Mouse (Mus musculus) cerebellum, postnatal 14 days (tissue): ENCODE results near the gene Spz1.
"Not testable (repeated sequence)": the region's sequence is repeated elsewhere in the genome, so short reads cannot be mapped to it uniquely, and the experiment has no call there.

Experiments used
- DNase-seq, 2 experiments: peaks; one replicate each; pipeline ENCODE4 v3.0.0; 2021; ENCODE audit warnings: mixed read lengths in 2 of 2

Spz1 gene

DNA sequence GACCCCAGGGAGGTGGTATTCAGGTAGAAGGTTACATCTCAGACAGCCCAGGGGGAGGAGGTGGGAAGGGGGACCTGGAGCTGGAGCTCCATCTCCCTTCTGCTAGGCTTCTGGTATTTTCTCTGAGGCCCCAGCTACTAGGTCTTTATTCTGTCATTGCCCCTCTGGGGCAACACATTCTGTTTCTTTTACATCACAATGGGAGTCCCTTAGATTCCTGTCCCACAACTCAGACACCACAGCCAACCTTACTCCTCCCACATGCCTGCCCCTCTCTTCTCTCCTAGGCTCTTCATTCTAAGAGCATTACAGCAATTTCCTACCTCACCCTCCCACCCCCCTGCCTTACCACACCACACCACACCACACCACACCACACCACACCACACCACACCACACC, at the start of gene Spz1:
TSS of gene Spz1 (minus strand) at position 101 of the 400 bp plus-strand sequence.
- DNase-seq = no peak

DNA sequence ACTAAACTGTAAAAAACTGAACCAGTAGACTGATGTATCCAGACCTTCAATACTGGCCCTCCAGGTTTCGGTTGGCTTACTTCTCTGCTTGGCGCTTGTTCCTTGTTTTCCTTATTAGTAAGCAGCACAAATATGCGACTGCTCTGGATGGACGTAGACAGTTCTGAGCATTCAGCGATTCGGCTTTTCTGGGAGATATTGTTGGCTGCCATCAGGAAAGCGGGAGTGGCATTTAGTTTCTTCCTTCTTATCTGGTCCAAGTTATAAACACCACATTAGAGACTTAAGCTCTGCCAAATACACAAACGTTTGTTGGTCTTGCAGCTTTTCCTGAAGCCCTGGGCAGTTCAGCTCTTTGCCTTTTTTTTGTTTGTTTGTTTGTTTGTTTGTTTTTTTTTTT, 40.5 kb upstream of the Spz1 start:
- DNase-seq = no peak

DNA sequence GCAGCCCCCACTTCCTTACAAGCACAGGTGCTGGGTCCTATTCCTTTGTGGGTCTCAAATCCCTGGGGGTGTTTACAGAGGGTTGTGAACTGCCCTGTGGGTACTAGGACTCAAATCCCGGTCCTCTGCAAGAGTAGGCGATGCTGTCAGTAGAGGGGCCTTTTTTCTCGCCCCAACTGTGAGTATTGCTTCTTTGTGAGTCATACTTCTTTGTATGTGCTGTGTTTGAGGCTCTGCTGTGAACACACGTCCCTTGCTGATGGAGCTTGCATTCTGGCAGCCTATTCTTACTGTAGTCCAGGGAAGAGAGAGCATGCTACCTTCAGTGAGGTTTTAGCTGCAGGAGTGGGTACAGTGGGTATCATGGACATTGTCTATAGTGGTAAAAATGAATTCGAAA, 39.2 kb upstream of the Spz1 start:
- DNase-seq = no peak

DNA sequence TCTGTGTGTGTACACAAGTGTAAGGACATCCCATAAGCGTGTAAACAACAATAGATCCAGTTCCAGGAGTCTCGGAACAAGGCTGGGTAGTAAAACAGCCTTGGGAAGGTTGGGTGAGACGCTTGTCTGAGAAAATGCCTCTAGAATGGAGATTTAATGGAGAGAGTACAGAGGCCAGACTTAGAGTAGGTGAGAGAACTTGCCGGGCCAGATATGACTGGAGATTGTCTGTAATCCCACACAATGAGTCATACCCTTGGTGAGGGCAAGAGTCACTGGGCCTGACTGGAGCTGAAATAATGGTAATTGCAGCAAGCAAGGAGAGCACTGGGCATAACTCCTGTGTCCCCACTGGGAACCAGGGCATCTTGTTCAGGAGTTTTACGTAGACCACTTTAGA, 37.1 kb upstream of the Spz1 start:
- DNase-seq = no peak

DNA sequence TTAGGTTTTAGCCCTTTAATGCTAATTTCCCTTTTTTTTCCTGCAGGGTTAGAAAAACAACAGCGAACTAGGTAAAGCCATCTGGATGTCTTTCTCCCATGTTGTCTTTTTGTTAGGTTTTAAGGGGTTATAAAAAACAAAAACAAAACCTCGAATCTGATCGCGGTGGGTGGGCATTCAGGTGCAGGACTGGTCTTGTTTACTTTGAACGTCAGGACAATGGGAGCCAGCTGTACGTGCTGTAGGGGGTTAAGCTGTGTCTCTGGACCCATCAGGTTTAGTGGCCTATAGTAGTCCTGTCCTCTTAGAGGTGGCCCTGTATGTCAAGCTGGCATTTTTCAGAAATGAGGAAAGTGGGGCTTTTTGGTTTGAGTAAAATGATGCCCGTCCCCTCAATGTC, 35.9 kb upstream of the Spz1 start:
- peak; percentile 26 to 36 for DNase-seq

DNA sequence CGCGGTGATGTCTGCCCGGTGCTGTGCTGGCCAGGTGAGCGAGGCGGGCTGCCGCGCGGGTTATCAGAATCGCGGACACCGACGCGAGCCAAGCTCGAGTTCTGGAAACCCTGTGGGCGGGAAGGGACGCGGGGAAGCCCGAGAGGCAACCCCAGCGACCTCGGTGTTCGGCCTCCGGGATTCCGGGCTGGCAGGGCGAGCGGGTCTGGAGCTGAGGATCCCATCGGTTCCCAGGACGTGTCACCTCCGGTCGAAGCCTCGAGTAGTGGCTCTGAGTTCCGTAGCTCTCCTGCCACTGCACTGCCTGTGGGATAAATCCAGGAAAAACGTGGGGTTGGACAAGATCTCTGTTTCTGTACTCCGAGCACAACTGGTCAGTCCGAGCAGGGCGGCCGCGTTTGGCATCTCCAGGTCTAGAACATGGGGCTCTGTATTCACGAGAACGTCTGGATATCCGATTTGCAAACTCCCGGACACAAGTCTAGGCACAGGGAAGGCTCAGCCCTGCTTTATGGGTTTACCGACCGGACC, 35.3 kb upstream of the Spz1 start:
- DNase-seq = no peak

DNA sequence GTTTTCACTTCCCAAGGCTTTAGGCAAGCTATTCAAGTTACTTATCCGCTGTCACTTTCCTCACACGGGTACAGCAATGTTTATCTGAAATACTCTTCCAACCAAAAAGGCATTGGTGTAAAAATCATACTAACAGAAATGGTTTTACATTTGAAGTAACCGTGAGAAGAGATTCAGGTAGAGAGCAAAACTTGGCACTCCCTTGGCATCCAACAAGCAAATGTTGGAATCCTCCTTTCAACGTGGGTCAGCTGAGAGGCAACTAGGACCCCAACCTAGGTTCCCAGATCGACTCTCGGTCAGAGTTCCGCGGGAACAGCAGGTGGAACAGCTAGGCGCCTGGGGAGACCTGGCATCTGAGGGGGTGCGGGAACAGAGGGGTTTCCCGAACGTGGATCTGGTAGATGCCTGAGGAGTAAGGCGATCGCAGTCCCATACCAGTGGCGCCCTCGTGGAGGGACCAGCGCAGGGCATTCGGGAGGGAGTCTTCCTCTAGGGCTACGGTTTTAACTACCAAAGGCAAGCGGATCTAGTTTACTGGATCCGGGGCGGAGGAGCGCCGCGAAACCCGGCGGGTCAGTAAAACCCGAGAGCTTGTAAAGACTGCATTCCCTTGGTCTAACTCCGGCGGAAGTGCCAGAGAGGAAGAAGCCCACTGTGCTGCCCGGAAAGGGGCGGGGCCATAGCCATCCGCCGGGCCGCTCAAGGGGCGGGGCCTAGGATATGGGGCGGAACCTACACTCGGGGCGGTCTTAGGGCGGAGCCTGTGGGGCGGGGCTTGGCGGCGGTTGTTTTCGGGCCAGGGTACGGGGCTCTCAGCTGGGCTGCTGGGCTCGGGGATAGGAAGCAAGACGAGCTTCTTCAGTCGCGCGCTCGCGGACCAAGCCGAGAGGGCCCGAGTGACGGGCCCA, 34.6 kb upstream of the Spz1 start, which contains the start of gene Serinc5:
TSS of gene Serinc5 (plus strand) at position 781 of the 911 bp plus-strand sequence.
- peak; percentile 98 to 99 for DNase-seq

DNA sequence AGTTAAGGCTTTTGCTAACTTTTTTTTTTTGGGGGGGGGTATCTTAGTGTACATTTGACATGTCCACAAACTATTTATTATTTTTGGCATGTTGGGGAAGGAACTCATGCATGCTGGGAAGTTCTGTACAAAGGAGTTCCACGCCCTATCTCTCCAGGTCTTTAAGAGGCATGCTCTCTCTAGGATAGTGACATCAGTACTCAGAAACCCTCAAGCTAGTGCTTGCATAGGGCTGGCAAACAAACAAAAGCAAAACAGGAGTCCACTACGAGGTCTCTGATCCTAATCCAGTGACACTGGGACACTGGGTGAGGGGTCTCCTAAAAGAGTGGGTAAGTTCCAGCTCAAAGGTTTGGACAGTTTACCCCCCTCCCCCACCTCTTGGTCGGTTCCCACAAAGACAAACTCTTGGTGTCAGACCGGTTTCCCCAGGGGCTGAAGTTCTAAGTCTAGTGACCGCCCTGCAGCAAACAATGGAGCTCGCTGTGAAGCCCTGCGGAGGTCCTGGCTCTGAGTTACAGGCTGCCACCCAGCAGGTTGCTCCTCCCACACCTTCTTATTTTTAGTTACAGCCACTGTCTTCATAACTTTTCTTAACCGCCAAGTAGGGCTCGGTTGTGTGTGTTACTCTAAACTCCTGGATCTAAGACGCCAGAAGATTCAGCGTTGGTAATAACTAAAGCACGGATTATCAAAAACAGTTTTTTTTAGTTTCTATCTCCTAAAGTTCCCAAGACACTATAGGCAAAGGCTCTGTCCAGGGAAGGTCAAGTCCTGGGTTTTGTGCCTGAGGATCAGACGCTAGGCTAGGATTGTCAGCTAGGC, 33.7 kb upstream of the Spz1 start:
- DNase-seq = peak; percentile 16 to 24

DNA sequence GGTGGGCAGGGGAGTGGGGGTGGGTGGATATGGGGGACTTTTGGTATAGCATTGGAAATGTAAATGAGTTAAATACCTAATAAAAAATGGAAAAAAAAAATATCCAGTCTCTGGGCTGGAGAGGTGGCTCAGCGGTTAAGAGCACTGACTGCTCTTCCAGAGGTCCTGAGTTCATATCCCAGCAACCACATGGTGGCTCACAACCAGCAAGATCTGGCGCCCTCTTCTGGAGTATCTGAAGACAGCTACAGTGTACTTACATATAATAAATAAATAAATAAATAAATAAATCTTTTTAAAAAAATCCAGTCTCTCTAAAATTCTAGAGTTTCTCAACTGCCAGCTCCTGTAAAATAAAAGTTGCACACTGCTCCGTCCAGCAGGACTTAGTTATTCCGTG, 29.3 kb upstream of the Spz1 start:
- DNase-seq = not testable (repeated sequence)

DNA sequence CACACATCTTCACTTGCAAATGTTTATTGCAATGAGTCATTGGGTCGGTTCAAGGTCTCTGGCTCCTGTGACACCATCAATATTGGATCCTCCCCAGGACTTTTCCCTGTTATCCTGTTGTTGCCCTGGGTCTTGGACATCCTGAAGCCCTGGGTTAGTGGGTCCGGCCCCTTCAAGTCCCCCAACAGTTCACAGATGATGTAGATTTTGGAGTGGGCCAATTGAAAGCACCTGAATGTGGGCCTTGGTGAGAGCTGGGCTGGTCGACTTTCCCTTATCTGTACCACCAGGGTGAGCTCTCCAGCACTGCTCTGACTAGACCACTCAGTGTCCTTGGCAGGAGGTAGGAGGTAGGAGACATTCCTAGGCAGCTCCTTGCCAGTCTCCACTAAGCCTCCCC, 19.5 kb upstream of the Spz1 start:
- DNase-seq = no peak

DNA sequence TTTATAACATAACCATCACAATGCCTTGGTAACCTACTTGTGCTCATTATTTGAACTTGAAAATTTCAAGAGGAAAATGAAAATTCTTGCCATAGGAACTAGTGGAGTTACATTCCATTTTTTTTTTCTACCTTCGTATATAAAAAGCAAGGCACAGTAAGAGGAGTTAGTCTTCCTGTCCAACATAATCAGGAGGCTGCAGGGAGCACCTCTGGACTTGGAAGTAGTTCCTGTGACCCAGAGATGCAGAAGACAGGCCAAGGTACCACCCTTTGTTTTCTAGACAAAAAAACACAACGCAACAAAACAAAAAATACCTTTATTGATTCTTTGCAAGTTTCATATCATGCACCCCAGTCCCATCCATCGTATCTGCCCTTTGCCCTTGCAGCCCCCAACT, 18.9 kb upstream of the Spz1 start:
- DNase-seq = no peak

DNA sequence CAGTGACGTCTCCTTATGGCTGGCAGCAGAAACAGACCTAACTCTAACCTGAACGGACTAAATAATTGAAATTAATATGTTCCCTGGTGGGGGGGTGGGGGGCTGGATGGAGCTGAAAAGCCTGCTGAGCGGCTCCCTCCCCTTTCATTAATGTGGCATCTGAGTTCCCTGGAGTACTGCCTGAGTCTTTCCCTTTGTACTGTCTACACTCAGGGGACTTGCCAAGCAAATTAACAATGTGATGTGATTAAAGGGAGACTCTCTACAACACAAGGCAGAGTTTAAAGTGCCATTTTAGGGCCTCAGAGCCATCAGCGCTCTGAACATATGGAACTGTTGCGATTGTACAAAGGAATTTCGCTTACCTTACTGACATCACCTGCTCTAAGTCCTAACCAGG, 18.5 kb upstream of the Spz1 start:
- no peak for DNase-seq

DNA sequence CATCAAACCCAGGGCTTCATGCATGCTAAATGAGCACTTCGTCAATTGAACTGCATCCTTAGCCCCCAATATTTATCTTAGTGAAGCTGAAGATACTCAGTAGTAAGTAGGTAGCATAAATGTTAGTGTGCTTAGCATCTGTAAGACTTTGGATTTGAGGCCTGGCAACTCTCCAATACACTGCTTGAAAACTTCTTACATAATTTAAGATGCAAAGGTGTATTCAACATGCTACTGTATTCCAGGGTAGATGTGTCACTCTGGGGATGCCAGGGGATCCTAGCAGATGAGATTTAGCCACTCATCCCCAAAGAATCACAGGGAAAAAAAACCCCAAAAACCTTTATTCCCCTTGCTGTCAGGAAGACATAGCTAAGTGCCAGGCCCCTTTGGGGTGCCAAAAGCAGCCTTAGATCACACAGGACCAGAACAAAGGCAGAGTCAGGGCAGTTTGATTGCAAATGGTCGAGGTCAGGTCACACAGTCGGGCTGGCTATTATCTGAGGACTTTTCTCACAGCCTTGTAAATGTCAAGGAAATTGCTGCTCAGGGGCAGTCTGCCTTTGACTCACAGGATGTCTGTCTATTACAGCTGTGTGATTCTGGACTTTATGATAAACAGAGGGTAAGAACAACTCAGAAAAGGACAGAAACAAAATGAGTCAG, 17.9 kb upstream of the Spz1 start:
- DNase-seq = no peak

DNA sequence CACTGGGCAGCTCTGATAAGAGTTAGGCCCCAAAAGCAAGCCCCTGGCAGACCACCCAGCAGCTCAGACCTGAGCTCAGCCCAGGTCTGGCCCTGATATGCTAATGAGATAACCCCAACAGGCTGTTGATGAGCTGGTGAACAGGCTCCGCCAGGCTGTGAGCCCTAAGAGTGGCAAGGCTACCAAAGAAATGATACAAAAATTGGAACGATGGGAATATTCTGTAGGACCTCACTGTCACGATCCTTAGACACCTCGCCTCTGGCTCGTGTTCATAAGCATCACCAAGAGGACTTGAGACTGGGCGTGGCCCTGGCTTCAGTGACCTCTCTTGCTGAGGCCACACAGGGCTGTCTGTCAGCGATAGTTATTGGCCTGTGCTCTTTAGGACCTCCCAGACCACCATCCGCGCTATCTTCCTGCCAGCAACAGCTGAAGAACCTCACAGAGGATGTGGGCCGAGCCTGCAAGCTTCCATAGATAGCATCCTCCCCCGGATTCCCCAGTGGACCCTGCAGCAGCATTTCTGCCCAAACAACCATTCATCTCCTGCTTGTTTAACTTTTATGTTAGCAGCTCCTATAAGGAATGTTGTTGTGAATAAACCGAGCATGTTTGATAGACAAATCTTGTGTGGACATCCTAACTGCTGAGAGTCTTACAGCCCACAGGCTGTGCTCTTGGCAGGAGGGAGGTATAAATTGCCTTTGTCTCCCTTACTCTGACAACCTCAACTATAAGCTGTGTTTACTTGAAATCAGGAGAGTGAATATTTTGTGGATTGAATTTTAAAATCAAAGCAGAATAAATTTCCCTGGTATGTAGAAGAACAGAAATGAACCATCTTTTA, 17.0 kb upstream of the Spz1 start:
- peak in 1 of 2 experiments; percentile 11 for DNase-seq

DNA sequence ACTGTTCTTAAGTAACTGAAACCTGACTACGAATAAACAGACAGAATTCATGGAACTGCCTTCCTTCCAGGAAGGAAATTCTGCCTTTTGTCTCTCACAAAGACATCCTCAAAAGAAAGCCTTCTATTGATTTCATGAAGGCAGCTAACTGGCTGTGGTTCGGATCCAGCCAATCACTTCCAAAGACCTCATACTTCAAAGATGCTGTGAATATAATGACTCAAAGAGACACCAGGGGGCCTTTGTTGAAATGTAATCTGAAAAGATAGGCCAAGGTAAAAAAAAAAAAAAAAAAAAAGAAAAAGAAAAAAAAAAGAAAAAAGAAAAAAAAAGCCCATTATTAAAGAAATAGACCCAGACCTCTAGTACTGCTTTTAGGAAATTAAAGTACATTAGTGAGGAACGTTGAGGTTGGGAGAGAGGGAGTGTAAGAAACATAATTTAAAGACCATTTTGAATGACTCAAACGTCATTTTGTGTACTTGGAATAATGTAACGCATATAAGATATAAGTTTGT, 16.4 kb upstream of the Spz1 start:
- DNase-seq = no peak

DNA sequence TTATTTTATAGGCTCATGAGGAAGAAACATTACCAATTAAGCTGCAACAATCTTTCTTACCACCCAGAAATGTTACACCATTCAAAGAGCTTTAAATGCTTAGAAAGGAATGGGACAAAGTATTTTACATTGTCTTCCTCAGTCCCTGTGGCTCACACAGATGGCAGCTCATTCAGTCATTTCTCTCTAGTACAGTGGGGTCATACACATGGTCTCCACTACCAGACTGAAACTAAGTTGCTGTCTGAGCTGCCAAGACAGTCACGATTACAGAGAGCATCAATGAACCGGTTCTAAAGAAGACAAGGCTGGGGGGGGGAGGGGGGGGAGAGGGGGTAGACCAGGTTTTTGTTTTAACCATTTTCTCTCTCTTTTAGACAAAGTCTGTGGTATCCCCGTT, 15.3 kb upstream of the Spz1 start:
- DNase-seq = no peak

DNA sequence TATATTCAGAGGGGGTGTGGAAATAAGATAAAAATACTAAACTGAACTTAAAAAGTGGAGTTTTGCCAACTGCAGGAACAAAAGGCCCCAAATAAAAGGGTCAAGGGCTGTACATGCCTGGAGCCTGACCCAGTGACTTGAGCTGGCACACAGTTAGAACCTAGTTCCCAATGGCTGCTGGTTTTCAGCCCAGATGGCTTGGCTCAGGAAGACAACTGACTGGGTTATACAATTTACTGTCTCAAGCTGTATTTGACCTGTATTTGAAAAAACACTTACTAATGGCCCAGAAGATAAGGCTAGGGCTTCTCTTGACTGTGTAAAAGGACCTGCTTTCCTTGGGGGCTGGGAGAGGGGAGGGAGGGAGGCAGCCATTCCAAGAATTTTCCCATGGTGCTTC, 13.3 kb upstream of the Spz1 start:
- DNase-seq = peak; percentile 47 to 51

DNA sequence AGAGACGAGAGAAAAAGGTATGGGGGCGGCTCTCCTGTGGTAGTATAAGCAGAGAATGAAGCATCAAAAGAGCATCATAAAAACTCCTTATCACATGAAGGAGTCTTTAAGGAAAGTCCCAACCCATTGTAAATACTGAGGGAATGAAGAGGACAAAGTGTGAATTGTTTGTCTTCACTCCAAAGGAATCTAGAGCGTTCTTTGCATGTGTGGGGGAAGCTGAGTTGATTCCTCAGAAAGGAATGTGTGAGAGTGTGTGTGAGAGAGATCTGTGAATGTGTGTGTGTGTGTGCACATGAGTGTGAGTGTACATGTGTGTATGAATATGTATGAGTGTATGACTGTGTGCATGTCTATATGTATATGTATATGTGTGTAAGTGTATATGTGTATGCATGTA, 12.7 kb upstream of the Spz1 start:
- no peak for DNase-seq

DNA sequence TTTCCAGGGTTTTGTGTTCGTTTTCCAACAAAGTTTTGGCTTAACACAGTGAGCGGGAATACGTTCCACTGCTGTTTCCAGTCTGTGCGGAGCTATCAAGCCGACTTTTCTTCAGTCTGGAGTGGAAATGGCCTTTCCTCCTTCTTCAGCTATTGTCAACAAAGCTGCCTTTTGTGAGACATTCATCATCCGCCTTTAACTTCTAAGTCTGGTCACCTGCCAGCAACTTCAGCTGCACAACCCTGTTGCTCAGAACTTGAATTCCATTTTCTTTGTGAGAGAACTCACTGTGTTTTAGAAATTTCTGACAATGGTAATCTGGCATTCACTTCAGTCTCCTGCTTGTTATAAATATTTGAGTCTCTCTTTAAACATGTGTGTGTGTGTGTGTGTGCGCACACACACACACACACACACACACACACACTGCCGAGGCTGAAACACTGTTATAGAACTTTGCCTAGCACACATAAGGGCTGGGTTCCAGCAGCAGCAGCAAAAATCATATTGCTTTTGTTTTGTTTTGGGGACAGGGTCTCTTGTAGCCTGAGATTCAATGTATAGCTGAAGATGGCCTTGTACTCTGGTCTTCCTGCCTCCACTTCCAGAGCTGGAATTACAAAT, 8.2 kb upstream of the Spz1 start:
- no peak for DNase-seq

DNA sequence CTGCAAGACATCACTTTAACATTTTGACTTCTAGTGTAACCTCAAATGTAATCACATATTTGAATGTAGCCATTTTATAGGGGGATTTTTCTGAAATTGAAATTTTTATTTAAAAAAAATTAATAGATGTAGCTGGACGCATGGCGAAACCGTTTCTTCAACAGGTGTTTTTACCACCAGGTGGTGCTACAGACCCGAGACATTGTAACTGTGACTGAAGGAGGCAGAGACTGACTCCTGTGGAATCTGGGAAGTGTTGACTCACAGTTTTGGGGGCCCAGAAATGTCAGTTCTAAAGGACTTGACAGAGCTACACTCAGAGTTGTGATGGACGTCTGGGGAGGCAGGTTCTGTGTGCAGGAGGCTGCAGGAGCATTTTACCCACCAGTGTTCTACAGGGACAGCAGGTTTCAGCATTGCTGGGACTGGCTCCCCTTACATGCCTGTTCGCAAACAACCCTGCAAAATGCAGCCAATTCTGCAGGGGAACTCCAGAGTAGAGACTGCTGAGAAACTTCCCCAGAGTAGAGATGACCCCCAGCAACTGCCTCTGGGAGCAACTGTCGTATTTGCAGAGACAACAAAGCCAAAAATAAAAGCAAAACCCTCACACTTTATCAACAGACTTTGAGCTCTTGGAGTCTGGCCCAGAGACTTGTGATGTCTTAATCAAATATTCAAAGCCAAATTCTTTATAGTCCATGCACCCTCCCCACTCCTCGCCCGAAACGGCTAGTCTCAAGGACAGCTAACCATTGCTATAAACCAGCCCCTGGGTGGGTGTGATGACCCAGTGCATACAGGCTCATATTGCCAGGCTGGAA, 4.5 kb upstream of the Spz1 start:
- DNase-seq = peak; percentile 79 to 82
